Mouse (Mus musculus) ES-CJ7 (cell line): Measurements from ENCODE around the gene Rnf157.

Experiments used
- DNase-seq: peaks from one replicate; pipeline ENCODE4 v3.0.0; 2011; ENCODE audit warnings: low read depth, low spot score

Gene Rnf157

DNA sequence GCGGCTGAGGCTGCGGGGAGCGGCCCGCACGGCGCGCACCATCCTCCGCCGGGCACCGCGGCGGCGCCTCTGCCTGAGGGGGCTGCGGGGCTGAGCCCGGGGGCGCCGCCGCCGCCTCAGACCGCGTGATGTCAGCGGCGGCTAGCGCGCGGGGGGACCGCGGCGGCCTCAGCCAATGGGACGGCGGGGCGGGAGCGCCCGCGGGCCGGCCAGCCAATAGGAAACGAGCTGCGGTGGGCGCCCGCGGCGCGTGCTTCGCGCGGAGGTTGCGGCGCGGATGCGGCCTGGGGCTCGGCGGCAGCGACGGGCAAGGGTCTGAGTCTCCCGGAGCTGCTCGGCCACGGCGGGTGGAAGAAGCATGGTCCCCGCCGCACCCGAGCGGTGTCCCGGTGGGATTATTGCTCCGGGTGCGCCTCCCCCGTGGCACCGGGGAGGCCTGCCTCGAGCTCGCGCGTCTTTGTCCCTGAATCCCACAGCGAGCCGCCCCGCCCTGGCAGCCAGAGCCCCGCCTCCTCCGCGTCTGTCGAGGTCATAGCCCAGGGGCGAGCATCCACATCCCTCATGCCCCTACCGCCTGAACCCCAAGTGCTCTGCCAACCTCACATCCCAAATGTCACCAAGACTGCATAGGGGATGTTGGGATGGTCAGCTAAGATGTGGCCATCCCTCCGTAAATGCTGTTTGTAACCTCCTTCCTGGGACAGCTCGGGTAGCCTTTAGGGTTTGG is at the start of gene Rnf157:
Rnf157 (minus strand) TSS at position 129 of the 727 bp plus-strand sequence.
- DNase-seq, result no peak

DNA sequence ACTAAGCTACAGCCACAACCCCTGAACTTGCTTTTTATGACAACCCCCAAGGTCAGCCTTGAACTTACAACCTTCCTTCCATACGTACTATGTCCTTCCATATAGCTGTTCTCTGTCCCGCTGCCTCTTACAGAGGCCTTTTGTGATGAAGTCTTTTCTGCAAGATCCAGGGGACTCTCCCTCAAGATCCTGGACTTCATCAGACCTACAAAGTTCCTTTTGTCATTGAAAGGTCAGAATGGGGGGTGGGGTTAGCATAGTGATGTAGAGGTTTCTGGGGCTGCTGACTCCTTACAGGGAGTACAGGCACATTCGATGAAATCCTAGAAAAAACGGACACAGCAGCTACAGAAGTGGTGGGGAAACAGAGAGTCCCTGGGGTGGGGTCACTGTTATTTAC is 47.0 kb upstream of the Rnf157 start:
- peak; percentile 70 for DNase-seq

DNA sequence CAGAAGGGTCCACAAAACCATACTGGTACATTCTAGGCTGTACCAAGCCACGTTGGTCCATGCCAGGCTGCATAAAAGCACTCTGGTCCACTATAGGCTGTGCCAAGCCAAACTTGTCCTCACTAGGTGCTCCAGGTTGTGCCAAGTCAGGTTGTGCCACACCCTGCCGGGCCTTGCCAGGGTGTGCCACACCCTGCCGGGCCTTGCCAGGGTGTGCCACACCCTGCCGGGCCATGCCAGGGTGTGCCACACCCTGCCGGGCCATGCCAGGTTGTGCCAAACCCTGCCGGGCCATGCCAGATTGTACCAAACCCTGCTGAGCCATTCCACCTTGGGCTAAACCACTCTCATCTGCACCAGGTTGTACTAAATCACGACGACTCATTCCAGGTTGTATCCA is 43.4 kb upstream of the Rnf157 start:
- no peak for DNase-seq

DNA sequence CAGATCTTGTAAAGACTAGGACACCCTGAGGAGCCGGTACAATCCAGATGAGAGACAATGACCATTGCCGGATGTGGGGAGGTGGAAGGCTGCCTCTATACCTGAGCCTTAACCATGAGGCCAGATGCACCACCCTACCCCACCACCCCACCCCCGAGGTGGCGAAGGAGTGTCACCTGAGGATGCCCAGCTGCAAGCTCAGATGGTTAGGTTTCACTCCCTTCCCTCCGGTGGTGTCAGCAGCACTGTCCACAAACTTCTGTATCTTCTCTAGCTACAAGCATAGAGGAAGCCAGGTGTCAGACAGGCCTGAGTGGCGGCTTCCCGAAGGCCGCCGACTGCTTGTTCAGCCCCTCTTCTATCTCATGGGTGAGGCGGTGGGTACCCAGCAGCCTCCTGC is 41.1 kb upstream of the Rnf157 start:
- DNase-seq, result no peak

DNA sequence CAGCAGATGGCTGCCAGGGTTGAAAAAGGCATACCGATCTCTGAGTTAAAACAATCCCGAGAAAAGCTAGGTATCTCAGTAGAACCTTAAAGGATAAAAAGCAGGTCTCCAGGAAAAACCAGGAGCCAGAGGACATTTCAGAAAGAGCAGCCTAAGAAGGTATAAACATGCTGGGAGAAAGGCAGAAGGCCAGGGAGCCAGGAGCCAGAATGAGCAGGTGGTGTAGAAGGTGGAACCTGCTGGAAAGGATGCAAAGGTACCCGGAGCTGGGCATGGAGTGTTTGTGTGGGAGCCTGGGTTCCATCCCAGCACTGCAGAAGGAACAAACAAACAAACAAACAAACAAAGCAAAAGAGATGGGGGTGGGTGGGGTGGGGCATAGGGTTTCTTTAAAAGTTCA is 36.5 kb upstream of the Rnf157 start:
- DNase-seq, result no peak

DNA sequence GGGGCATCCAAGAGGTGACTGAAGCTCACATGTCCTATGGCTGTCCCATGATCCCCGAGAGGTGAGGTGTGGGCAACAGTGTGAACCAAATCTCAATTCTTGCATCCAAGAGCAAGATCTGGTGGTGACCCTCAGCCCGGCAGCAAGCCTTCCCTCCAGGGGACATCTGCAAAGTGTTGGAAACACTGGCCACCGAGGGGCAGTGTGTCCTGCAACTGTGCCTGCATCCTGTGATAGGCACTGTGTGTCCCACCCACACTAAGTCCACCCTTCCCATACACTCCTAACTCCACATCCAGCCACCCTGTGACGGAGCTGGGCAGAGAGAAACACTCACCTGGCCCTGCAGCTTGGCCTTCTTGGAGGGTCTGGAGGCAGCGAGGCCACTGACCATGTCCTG is 35.0 kb upstream of the Rnf157 start:
- no peak for DNase-seq

DNA sequence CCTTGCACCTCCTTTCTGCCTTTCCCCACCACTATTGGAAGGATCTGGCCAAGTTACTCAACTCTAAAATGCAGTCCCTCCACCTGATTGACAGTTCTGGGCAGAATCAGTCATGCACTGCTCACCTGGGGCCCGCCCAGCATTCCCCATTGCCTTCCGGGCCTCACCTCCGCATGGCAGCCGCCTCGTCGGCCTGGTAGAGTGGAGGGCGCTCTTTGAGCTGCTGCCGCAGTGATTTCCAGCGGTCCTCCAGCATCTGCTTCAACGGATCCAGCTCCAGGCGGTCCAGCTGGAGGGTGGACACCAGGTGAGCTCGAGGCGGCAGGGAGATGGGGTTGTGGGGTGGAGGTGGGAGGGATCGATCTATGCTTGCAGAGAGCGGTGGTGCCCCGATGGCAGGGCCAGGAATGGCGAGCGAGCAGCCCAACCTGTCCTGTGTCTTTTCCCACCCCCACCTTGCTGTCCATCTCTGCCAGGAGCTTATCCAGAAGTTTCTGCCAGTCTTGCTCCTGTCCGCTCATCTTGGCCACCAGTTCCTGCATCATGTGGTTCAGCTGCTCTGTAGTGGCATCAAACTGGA is 33.6 kb upstream of the Rnf157 start:
- DNase-seq, result no peak

DNA sequence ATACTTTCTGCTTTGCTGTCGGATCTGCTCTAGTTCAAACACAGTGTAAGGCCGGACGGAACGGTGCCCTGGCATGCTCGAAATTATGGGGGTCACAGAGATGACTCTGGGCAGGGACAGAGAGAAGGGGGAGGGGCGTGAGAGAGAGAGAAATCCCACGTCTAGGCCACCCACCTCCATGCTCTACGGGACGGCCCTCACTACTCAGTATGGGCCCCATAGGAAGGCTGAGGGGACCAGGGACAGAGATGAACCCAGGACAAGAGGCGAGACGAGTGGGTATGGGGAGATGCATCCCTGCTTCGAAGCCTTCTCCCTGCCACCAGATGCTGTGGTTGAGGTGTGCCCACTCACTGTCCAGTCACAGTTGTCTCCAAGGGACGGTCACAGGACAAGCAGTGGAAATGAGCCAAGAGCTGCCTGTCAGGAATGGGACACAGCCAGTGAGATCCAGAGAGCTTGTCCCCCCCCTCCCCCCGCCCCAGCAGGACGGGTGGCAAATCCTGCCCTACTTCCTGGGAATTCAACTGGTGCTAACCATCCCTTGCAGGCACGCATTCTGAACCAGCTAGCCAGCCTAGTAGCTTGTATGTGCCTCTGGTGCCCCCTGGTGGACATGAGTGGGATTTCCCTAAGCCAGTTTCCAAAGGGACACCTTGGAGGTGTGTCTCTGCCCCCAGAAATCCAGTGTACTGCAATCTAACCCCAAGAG is 32.9 kb upstream of the Rnf157 start:
- peak; percentile 94 for DNase-seq

DNA sequence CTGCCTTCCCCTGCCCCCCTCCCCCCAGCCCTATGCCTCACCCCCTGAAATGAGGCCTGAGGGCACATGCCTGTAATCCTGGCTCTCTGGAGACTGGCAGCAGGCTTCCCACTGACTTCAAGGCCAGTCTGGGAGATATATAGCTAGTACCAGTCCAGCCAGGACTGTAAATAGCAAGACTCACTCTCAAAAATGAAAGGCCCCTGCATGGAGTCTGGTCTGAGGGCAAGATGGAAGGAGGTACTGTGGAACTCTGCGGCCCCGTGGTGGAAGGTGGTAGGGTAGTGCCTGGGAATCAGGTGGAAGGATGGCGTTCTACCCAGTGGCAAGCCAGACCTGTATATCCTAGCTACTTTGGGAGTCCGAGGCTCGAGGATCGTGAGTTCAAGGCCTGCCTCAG is 31.1 kb upstream of the Rnf157 start:
- DNase-seq, result no peak

DNA sequence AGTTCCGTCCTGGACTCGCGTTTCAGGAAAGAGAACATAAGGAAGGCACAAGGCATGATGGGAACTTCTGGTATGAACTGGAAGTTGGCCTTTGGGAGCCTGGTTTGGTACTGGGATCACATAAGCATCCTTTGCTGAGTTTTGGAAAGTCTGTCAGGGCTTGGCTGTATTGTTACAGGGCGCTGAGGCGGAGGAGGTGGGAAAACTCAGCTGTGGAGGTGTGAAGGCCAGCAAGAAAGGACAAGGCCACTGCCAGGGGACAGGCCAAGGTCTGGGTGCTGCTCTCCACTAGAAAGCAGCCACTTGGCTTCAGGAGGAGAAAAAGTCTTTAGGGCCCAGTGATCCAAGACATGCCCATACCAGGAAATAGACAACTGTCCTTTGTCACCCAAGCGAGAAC is 30.5 kb upstream of the Rnf157 start:
- DNase-seq, result no peak

DNA sequence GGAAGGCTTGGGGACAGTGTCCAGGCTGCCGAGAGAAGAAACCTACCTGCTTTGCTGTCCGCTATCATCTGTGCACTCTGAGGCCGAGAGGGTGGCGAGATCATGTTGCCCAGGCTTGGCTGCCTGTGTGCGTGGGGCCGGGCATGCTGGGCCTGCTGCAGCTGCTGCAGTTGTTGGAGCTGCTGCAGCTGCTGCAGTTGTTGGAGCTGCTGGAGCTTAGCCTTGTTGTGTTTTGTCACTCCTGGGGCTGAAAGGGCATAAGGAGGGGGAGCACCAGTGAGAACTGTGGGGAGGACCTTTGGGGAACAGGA is 30.0 kb upstream of the Rnf157 start:
- no peak for DNase-seq

DNA sequence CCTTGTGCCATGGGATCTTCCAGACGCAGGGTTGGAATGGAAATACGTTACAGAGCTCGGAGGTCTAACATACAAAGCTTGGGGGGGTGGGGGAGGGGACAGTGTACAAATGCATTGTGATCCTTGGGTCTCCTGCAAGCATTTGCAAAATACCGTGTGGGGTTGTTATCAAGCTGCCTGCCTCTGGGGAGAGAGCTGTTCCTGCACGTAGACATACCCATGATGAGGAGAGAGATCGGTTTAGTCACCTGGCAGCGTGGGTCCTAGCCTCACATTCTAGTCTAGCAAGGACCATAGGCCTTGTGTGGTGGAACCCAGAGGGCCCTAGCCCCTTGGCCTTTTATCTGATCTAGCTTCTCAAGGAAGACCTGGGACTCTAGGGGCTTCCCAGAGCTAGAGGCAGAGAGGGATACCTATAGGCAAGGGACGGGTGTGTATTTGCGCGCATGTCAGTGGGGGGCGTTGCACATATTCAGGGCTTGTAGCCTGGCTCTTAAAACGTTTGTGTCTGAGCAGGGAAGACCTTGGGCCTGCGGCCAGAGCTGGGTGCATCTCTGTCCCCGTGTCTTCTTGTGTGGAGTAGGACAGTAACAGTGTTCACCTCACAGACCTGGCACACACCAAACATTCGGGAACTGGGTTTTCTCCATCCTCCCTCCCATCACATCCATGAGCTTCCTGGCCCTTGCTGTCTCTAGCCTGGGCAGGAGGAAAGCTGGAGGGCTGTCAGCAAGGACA is 29.5 kb upstream of the Rnf157 start:
- DNase-seq, result no peak

DNA sequence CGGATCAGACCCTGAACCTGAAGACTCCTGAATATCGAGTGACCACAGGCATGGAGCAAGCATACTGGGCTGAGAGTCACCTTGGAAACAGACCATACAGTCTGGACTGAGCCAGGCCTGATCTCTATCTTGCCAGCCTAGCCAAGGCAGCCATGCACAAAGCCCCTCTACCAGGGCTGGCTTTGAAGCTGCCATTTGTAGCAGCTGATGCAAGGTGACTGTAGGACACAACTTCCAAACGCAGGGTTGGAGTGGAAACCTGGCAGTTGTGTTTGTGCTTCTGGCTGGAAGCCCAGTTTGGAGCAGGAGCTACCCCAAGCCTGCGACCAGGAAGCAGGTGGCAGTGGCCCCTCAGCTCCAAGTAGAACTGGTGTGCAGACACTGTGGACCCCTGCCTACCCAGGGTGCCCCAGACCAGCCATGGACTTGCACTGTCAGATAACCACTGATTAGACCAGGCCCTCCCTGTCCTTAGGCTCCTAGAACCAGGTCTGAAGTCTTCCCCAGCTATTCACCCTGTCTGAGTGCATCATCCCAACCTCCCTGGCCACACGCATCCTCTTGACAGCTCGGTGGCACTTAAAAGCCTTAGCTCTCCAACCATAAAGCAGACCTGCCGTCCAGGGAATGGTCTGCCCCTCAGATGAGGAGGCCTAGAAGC is 27.7 kb upstream of the Rnf157 start:
- DNase-seq, result no peak

DNA sequence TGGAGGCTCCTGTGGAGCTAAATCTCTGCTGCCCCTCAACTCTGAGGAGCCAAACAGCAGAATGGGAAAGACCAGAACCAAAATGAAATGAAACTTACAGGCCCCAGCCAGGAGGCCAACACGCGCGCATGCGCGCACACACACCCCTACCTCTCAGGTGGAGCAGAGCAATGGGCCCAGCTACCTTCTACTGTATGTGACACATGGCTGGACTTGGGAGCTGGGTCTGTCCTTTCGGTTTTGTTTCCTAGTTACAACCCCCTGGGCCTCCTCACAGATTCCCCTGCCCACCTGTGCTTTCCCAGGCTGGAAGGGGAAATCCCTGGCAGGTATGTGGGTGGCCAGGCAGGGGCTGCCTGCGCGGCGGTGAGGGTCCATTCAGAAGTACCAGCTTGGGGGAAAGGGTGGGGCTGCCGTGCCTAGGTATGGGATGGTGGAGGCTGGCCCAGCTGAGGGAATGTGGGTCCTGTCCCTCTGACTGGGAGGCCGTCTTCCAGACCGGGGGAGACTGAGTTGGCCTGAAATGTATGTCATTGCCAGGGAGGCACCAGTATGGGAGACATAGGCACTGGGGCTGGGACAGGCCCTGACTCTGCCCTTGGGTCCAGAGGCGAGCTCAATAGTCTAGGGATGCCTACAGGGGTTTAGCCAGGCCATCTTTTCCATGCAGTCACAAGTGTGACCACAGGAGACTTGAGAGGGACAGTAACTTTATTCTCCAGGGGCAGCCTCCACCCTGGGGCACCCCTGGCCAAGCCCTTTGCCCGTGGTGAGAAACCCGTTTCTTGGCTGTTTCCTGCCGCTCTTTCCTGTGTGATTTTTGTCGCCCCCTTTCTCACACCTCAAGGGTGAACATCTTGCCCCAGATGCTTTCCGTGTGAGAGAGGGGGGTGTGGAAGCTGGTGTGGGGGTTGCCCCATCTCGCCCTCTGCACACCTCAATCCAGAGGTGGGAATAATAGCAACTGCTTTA is 26.7 kb upstream of the Rnf157 start:
- no peak for DNase-seq

DNA sequence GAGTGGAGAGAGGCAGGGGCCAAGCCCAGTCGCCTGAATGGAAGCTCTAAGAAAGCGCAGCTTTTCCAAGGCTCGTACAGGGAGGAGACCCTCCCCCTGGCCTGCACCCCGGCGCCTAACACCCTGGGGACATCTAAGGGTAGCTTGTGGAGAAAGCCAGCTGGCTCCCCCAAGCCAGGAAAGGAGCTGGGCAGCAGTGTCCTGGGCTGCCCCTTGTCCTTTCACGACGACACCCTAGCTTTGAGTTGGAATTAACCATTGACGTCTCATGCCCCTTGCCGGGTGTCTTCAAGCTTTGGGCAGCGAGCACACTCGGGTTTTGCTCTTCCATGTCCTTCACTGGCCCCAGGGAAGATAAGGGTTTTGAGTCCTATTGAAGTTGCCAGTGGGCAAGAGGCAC is 24.7 kb upstream of the Rnf157 start:
- no peak for DNase-seq

DNA sequence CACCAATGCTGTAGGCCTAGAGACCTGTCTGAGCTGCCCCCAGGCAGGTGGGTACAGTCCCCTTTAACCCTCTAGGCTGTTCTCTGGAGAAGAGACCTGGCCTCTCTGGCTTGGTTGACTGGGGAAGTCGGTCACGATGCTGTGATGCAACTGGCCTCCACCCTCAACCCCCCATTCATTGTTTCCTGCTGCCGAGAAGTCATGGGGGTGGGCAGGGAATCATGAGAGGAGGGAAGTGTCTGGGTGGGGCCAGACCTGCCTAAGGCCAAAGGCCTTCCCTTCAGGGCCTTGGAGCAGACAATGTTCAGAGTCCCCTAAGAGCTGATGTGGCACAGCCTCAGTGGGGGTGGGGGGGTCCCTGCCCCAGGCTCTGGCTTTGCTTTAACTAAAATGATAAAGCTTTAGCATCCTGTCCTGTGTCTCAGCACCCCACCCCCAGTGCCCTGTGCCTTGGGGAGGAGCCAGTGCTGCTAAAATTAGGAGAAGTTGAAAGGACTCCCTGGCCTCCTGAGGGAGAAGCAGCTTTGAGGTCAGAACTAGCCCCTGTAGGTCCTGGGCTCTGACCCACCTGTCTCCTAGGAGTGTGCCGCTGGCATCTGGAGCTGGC is 24.0 kb upstream of the Rnf157 start:
- peak; percentile 93 for DNase-seq

DNA sequence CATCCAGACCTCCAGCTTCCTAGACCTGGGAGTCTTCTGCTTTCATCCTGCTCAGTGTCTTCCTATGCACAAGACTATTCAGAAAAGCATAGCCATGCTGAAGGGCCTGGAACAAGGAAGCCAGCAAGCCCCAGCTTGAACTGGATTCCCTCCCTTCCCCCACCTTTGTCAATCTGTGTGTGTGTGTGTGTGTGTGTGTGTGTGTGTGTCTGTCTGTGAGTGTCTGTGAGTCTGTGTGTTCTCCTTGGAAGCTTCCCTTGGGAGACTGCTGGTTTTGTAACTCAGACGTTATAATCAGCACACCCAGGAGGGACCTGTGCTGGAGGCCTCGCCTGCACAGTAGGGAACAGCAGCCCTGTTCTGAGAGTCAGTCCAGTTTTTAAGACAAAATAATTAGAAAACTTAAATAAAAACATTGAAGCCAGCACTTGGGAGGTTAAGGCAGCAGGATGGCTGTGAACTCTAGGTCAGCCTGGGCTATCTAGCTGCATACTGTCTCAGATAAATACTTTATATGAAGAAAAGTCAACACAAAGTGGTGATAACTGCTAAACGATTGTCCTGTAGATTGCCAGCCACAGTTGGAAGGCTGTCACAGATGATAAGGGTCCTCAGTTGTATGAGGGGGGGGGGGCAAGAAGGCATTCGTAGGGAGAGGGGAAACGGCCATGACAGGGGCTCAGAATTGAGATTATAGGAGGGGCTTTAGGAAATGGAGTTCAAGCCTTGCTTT is 23.3 kb upstream of the Rnf157 start:
- DNase-seq, result no peak

DNA sequence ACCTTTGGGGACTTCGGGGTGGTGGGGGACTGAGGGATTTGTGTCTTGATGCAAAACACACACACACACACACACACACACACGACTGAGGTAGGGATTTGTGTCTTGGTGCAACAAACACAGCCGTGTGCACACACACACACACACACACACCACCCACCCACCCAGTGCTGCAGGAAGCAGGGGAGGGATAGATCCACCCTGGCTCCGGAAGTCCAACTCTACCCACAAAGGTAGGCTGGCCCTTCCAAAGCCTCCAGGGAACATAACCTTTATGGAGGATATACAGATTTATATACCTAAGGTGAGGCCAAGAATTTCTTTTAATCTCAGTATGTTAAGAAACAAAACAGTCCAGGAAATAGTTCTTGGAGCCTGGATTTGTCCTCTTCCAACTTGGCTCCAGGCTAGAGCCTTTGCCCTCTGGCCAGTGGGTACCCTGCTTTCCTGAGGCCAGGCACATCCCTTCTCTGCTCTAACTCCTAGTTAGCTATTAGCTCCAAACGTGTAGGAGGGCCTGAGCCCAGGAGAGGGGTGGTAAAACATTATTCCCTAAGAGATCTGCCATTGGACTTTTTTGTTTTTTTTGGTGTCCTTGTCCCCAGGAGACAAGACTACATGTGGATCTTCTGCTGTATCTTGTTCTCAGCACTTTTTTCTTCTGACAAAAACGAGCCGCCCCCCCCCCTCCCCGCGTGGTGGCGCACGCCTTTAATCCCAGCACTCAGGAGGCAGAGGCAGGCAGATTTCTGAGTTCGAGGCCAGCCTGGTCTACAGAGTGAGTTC is 22.3 kb upstream of the Rnf157 start:
- no peak for DNase-seq
